Mouse (Mus musculus): ENCODE results near the gene Igsf3. TPM values are rescaled to one million over a fixed set of nuclear protein-coding genes. Genes with fewer than 3 reads are reported as not detected.

The Igsf3 gene
- 52.6 and 54.8 TPM in 2 replicates for polyA plus RNA-seq (2015; fragmentation: Nextera tagmentation; extraction: Ambion mirVana)

DNA sequence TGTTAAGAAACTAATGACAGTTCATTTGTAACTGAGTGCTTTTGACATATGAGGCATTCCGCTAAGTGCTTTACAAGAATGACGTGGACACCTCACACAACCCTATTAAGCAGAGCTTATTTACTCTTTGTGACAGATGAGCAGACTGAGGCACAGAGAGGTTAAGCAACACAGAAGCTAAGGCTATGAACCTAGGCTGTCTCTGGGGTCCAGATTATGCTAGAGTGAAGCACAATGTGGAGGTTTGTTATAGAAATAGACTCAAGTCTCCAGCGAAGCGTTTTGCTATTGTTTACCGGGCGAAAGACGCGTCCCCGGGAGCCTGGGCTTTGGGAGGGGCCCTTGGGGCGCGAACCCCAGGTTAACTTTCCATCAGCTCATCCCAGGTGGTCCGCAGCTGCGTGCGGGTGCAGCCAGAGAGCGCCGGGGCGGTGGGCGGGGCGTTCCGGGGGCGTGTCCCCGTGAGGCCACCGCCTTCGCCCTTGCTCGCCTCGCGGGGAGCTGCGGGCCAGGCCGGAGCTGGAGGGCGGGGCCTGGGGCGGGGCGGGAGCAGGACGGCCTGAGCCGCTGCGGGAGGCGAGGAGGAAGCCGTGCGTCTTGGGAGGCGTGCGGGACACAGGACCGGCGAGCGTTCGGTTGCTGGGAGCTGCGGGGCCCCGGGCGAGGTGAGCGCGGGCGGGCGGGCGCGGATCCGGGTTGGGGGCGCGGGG, at the start of gene Igsf3:
Gene Igsf3, plus strand, starts transcription at position 546 of the 710 bp plus-strand sequence.
- Histone ChIP-seq H3K27me3 (no peaks in the 10 kb centered on the region), H3K4me2 (peak within 1 kb of the TSS; percentile 82), H3K4me1 (peaks cover 43% of the 10 kb centered on the region), H3K9me3 (no peaks in the 10 kb centered on the region), H3K4me3 (peak within 1 kb of the TSS; percentile 83), H3K9ac (peak within 1 kb of the TSS; percentile 73), H3K27ac (peak within 1 kb of the TSS; percentile 84), H3K36me3 (no peaks in the 10 kb centered on the region)
- ATAC-seq (ENCODE audit: insufficient number of reproducible peaks, low FRiP score, low TSS enrichment, low read depth): peak; percentile 79
- WGBS: 5% methylated on average over 33 of the region's 56 CpGs

DNA sequence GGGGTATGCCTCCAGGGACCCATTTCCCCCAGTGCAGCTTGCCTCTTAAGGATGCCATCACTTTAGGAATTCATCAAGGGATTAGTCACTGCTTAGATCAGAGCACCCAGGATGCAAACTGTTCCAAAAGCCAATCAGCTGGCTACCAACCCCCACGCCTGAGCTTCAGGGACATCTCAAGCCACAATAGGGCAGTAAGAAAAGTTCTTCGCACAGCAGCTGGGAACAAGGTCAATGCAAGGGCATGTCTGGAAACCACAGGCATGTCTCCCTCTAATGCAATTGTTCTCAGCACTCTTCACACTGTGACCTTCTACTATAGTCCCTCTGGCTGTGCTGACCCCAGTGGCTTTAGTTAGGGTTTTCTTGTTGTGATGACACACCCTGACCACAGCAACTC, 49.6 kb upstream of the Igsf3 start:
- no peaks in the 10 kb centered on the region for H3K27me3 ChIP-seq
- WGBS: 68% methylated on average over 2 of the region's 2 CpGs
- H3K4me2 ChIP-seq: no peak overlapping the region
- ATAC-seq (ENCODE audit: insufficient number of reproducible peaks, low FRiP score, low TSS enrichment, low read depth): no peak
- no peak overlapping the region for H3K27ac ChIP-seq
- H3K36me3 ChIP-seq: no peaks in the 10 kb centered on the region
- H3K9ac ChIP-seq: no peak overlapping the region
- H3K4me3 ChIP-seq: no peak overlapping the region
- peaks cover 22% of the 10 kb centered on the region for H3K4me1 ChIP-seq
- H3K9me3 ChIP-seq: no peaks in the 10 kb centered on the region; the same call in 1 of the 2 replicates

DNA sequence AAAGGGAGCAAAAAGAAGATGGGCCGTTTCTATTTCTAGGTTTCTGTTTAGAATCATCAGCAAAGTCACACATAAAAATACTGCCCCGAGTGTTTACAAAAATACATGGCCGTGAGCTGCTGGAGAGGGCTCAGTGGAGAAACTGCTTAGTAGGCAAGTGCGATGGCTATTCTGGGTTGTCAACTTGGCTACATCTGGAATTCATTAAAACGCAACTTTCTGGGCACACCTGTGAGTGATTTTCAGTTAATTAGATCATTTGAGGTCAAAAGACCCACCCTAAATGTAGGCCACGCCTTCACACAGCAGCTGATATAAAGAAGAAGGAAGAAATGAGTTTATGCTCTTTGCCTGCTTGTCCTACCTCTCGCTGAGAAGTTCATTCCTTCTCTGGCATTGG, 48.3 kb upstream of the Igsf3 start:
- no peaks in the 10 kb centered on the region for H3K36me3 ChIP-seq
- no peak overlapping the region for H3K27ac ChIP-seq
- no peak overlapping the region for H3K9ac ChIP-seq
- ATAC-seq (ENCODE audit: insufficient number of reproducible peaks, low FRiP score, low TSS enrichment, low read depth): peak; percentile 65; the same call in 1 of the 2 replicates
- no peak overlapping the region for H3K4me3 ChIP-seq
- no peaks in the 10 kb centered on the region for H3K27me3 ChIP-seq
- H3K4me2 ChIP-seq: no peak overlapping the region
- 32% methylated on average over 7 of the region's 7 CpGs for WGBS
- H3K4me1 ChIP-seq: peaks cover 16% of the 10 kb centered on the region
- H3K9me3 ChIP-seq: no peaks in the 10 kb centered on the region; the same call in 1 of the 2 replicates

DNA sequence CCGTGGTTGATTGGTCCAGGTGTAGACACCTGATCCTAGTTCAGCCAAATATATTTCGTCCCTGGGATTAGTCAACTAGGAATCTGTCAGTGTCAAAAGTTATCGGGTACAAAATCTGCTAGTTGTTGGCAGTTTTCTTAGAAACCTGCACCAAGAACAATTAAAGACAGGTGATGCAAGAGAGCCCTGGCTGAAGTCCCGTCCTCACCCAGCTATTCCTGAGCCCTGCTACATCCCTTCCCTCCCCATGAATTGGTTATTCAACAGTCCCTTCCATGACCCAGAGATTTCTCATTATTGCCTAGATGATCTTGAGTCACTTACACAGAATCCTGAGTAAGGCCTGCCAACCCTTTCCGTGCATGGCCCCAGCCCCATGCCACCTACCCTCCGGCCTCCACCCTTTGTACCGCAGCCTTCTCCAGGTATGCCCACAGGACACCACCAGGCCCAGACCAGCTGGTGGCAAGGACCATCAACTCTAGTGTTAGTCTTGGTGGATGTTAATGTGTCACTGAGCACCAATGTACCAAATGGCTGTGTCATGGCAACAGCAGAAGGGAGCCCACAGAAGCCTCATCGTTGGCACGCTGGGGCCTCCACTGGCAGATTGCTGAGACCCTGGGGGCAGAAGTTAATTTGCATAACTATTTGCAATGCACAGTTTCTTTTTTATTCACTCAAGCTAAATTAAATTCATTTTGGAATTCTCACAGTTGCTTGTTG, 33.5 kb upstream of the Igsf3 start:
- H3K9me3 ChIP-seq: no peaks in the 10 kb centered on the region
- no peak overlapping the region for H3K4me2 ChIP-seq
- H3K27ac ChIP-seq: no peak overlapping the region
- WGBS: 82% methylated on average over 9 of the region's 9 CpGs
- peaks cover 15% of the 10 kb centered on the region; the same call in 1 of the 2 replicates for H3K4me1 ChIP-seq
- no peaks in the 10 kb centered on the region for H3K36me3 ChIP-seq
- no peak for ATAC-seq (ENCODE audit: insufficient number of reproducible peaks, low FRiP score, low TSS enrichment, low read depth)
- H3K4me3 ChIP-seq: no peak overlapping the region
- no peak overlapping the region for H3K9ac ChIP-seq
- no peaks in the 10 kb centered on the region for H3K27me3 ChIP-seq

DNA sequence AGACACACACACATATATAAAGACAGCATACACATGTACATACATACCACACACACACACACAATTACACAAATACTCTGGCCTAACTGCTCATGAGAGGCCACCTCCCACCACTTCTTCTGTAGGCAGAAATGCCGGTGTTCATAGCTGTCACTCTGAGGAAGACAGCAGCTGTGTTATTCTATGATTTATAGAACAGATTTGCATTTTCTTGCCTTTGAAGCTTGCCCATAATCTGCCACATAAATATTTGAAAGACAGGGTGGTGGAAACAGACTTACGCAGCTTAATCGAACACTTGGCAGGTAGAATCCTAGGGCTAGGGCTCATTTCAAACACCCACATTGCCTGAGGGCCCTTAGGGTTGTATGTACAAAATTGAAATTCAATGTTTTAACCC, 32.6 kb upstream of the Igsf3 start:
- 47% methylated on average over 3 of the region's 3 CpGs for WGBS
- ATAC-seq (ENCODE audit: insufficient number of reproducible peaks, low FRiP score, low TSS enrichment, low read depth): no peak
- H3K4me2 ChIP-seq: no peak overlapping the region
- H3K4me1 ChIP-seq: peaks cover 23% of the 10 kb centered on the region
- no peak overlapping the region for H3K4me3 ChIP-seq
- no peaks in the 10 kb centered on the region for H3K9me3 ChIP-seq
- H3K36me3 ChIP-seq: no peaks in the 10 kb centered on the region
- H3K9ac ChIP-seq: no peak overlapping the region
- H3K27ac ChIP-seq: no peak overlapping the region
- H3K27me3 ChIP-seq: 0 out of 2 replicates have a peak, but pooled peaks cover 2% of the 10 kb centered on the region

DNA sequence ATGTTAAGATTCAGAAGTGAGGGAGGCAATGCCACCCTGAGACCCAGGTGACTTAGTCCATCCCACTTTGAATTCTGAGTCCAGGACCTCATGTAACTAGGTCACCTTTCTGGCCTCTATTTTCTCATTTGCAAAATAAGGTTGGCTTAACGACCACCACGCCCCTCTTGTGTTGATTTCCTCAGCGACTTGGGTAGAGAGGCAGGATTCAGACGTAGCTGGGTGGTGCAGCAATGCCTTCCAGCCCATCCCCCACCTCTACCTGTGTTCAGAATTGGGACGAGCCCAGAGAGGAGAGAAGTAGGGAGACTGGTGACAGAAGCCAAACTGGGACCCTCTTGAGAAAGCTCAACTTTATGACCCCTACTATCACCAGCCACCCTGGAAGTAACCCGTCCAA, 31.6 kb upstream of the Igsf3 start:
- Histone ChIP-seq H3K4me3 (no peak overlapping the region), H3K36me3 (no peaks in the 10 kb centered on the region), H3K4me1 (peaks cover 32% of the 10 kb centered on the region), H3K27me3 (0 out of 2 replicates have a peak, but pooled peaks cover 2% of the 10 kb centered on the region), H3K27ac (no peak overlapping the region), H3K4me2 (no peak overlapping the region), H3K9me3 (no peaks in the 10 kb centered on the region), H3K9ac (no peak overlapping the region)
- 64% methylated on average over 6 of the region's 6 CpGs for WGBS
- ATAC-seq (ENCODE audit: insufficient number of reproducible peaks, low FRiP score, low TSS enrichment, low read depth): no peak

DNA sequence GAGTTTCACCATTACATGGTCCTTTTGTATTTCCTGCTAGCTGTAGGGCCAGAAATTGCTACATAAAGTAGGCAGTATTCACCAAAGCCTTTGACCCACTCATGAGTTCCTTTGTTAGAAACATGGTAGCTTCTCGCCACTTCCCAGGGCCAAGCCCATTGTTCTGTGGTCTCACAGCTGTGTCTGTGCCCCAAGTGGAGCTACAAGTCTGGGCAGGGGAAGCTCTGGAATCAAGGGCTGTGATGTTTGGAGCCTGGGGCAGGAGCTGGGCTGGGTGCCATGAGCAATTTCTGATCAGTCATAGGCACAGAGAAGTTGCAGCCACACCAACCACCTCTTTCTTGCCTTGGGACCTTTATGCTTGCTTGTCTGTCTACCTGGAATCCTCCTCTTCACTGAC, 30.1 kb upstream of the Igsf3 start:
- H3K27ac ChIP-seq: no peak overlapping the region

DNA sequence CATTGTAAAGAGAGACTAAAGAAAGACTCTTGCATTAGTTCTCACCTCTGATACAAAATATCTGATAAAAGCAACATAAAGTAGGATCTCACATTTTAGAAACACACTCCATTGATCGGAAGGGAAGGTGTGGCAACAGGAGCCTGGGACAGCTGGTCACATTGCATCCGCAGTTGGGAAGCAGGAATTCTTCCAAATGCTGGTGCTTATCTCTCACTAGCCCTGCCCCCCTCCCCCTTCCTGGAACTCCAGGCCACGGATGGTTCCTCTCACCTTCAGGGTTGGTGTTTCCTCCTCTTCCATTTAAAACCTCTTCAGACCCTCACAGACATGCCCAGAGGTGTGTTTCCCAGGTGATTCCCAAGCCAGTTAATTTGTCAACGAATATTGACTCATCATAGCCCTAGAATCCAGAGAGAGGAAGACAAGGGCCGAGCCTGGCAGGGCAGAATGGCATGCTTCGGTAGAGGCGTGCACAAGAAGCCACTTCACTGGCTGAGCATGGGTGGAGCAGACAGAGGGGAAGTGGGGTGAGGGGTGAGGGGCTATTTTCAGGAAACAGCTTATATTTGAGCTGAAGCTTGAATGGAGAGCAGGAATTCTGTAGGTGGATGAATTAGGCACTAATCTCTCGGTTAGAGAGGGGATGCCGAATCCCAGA, 28.3 kb upstream of the Igsf3 start:
- peaks cover 38% of the 10 kb centered on the region for H3K4me1 ChIP-seq
- H3K36me3 ChIP-seq: no peaks in the 10 kb centered on the region
- no peak overlapping the region for H3K27ac ChIP-seq
- 0 out of 2 replicates have a peak, but pooled peaks cover 2% of the 10 kb centered on the region for H3K27me3 ChIP-seq
- H3K4me3 ChIP-seq: no peak overlapping the region
- H3K9ac ChIP-seq: no peak overlapping the region
- ATAC-seq (ENCODE audit: insufficient number of reproducible peaks, low FRiP score, low TSS enrichment, low read depth): no peak
- no peaks in the 10 kb centered on the region for H3K9me3 ChIP-seq
- WGBS: 43% methylated on average over 9 of the region's 9 CpGs
- no peak overlapping the region for H3K4me2 ChIP-seq

More for the DNA sequence above, 30.1 kb upstream of the Igsf3 start:
- WGBS: 78% methylated on average over 1 of the region's 1 CpGs
- no peak for ATAC-seq (ENCODE audit: insufficient number of reproducible peaks, low FRiP score, low TSS enrichment, low read depth)
- H3K9me3 ChIP-seq: no peaks in the 10 kb centered on the region
- no peak overlapping the region for H3K9ac ChIP-seq
- H3K27me3 ChIP-seq: 0 out of 2 replicates have a peak, but pooled peaks cover 2% of the 10 kb centered on the region
- H3K4me2 ChIP-seq: no peak overlapping the region
- H3K4me1 ChIP-seq: peaks cover 38% of the 10 kb centered on the region
- no peak overlapping the region for H3K4me3 ChIP-seq
- no peaks in the 10 kb centered on the region for H3K36me3 ChIP-seq

DNA sequence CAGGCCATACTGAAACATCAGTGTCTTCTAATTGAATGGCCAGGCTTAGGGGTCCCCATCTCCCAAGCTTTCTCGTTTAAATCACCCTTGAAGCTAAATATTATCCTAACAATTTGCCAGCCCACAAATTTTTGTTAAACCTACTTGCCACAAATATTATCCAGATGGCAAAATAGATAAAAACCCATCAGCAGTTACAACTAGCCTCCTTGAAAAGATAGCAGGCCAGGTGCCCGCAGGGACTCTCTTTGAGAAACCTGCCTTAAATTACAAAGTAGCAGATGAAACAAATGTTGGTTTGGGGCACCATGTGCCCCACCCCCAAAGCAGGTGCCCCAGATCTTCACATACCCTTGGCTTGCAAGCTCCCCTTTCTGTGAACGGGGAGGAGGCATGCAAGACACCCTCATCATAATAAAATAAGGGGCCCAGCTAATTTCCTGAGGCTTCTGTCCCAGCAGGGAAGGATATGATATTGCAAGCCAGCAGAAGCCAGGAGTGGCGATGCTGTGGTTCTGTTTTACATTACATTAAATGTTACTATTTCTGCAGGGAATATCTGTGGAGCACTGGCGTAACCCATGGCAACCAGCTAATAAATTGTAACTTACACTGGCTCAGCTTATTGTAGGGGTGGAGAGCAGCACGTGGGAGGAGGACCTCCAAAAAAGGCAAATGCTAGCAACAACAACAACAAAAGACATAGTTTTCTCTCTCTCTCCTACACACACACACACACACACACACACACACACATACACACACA, 27.2 kb upstream of the Igsf3 start:
- WGBS: 15% methylated on average over 6 of the region's 6 CpGs
- H3K9me3 ChIP-seq: no peaks in the 10 kb centered on the region
- H3K4me2 ChIP-seq: no peak overlapping the region
- H3K36me3 ChIP-seq: no peaks in the 10 kb centered on the region
- peaks cover 32% of the 10 kb centered on the region for H3K4me1 ChIP-seq
- H3K9ac ChIP-seq: no peak overlapping the region
- ATAC-seq (ENCODE audit: insufficient number of reproducible peaks, low FRiP score, low TSS enrichment, low read depth): peak; percentile 82; the same call in 1 of the 2 replicates
- 0 out of 2 replicates have a peak, but pooled peaks cover 2% of the 10 kb centered on the region for H3K27me3 ChIP-seq
- H3K27ac ChIP-seq: peak overlapping the region; percentile 5; the same call in 1 of the 2 replicates
- H3K4me3 ChIP-seq: no peak overlapping the region

DNA sequence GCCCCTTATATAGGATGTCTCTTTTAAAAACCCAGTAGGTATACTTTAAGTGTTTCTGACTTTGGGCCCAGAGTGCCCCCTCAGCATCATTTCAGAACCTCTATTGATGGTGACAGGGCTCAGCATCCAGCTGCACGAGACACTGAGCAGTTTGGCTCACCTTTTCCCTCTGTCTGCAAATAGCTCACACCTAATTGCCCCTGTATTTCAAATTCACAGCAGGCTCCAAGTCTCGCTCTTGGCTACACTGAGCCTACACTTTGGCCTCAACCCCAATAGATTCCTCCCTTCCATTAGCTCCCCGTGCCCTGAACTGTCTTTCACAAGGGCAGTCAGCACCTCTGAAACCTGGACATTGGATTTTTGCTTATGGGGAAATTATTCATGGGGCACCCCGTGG, 26.5 kb upstream of the Igsf3 start:
- no peak for ATAC-seq (ENCODE audit: insufficient number of reproducible peaks, low FRiP score, low TSS enrichment, low read depth)
- Histone ChIP-seq H3K4me1 (peaks cover 31% of the 10 kb centered on the region), H3K36me3 (no peaks in the 10 kb centered on the region), H3K27ac (no peak overlapping the region; the same call in 1 of the 2 replicates), H3K27me3 (0 out of 2 replicates have a peak, but pooled peaks cover 2% of the 10 kb centered on the region), H3K4me2 (no peak overlapping the region), H3K4me3 (no peak overlapping the region), H3K9ac (no peak overlapping the region), H3K9me3 (no peaks in the 10 kb centered on the region)
- WGBS: 36% methylated on average over 4 of the region's 4 CpGs

DNA sequence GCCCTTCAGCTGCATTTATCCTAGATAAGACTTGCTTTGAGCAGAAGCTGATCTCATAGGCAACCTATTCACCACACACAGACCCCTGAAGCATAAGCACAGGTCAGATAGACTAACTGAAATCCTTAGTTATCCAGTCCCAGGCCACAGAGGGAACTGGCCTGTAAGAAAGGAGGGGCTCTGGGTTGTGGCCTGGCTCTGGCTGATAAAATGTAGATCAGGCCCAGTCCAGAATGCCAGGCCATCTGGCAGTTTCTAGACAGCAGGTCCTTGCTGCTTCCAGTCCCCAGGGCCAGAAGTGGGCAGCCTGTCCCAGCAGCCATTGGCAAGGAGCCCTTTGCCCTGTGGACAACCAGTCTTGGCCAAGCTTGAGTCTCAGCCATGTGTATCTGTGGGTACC, 22.4 kb upstream of the Igsf3 start:
- ATAC-seq (ENCODE audit: insufficient number of reproducible peaks, low FRiP score, low TSS enrichment, low read depth): no peak
- no peak overlapping the region for H3K27ac ChIP-seq
- no peaks in the 10 kb centered on the region for H3K36me3 ChIP-seq
- H3K9me3 ChIP-seq: no peaks in the 10 kb centered on the region
- peaks cover 17% of the 10 kb centered on the region for H3K4me1 ChIP-seq
- no peaks in the 10 kb centered on the region for H3K27me3 ChIP-seq
- H3K4me3 ChIP-seq: no peak overlapping the region
- no peak overlapping the region for H3K4me2 ChIP-seq
- no peak overlapping the region for H3K9ac ChIP-seq
